Mouse (Mus musculus) fat pad, adult 2 months (tissue): Measurements from ENCODE around the gene Ddx43.
"Not testable (repeated sequence)": the region's sequence is repeated elsewhere in the genome, so short reads cannot be mapped to it uniquely, and the experiment has no call there.

Source experiments
- DNase-seq: peaks from one replicate; pipeline ENCODE4 v3.0.0-alpha.2; 2011; ENCODE audit warnings: low read depth, low spot score; ENCODE audit errors: extremely low read depth

The Ddx43 gene

DNA sequence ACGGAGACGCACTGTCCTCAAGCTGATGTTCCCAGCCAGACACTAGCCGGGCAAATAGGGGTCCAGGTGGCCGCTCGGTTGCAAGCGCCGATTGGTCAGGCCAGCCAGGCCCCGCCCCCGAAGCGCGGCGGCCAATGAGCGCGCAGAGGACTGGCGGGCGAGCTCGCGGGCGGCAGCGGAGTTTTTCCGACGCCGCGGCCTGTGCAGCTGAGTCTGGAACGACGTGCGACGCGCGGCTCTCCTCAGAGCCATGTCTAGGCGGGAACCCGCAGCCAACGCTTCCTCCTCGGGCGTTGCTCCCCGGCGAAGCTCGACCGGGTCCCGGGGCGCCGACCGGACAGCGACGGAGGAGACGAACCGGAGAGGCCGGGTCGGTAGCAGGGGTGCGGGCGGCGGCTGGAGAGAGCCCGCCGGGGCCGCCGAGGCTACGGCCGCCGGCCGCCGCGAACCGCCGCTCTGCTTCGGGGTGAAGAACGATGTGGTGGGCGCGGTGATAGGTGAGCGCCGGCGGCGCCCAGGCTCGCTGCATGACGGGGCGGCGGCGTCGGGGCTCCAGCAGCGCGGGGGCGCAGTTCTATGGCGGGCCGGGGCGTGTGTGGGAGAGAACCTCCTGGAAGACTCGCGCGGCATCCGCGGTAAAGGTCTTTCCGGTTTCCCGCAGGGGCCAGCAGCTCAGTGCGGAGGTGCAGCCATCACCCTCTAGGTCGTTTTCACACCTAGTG lies at the start of gene Ddx43:
TSS of gene Ddx43 (plus strand) at position 148 of the 722 bp plus-strand sequence.
- no peak for DNase-seq

DNA sequence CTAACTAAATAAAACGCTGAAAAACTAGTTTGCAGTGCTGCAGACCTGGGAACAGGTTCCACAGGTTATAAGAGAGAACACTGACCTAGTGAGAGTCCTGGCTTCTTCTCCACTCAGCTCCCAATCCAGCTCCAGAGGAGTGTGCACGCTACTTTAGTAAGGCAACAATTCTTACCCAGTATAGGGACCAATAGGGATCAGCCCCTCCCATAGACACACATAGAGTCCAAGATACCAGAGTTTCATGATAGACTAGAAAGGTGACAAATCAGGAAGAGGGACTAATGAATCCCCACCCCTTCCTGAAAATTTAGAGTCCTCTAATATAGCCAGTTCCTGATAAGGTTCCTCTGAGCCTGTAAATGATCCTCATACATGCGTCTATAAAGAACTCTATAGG lies 48.6 kb upstream of the Ddx43 start:
- DNase-seq = peak; percentile 10

DNA sequence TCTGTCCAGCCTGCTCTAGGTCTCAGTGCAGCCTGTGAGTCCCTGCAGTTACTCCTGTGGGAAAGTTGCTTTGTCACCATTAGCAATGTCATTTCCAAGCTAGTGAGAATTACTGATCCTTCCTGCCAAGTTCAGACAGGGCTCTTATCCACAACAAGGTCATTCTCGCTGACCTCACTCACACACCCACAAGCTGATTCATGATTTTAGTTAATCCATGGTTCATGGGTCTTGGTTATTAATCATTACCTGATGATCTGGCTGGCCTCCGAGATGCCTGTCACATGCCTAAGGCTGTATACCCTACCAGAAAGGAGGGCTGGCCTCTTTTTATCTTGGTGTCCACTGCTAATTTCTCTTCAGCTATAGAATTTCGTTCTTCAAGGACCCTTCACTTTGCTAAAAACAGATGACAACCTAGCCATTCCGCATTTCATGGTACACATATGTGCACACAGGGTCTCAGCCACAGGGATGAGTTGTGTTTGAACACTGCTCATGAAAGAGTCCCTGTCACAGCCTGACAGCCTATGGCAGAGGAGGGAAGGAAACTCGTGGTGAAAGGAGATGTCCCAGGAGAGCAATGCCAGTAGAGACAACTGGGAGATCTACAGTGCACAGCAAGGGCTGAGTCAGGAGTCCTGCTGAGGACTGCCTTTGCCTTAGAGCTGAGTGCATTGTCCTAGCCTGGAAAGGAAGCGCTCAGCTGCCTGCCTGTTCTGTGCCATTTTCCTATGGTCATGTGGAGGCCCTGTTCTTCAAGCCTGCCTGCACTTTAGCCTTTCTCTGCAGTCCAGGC lies 47.2 kb upstream of the Ddx43 start:
- DNase-seq = not testable (repeated sequence)

DNA sequence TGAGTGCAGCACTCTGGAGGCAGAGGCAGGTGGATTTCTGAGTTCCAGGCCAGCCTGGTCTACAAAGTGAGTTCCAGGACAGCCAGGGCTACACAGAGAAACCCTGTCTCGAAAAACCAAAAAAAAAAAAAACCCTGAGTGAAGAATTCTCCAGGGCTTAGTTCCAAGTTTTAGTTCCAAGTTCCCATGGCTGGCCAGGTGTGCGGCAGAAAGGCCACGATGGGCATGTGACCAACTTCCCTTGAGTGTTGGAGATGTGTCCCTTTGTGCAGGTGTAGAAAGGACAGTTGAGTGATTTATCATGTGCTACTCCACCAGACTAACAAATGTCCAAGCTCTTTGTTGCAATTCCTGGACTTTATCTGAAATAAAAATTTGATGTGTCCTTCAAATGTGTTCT lies 46.4 kb upstream of the Ddx43 start:
- DNase-seq = not testable (repeated sequence)

DNA sequence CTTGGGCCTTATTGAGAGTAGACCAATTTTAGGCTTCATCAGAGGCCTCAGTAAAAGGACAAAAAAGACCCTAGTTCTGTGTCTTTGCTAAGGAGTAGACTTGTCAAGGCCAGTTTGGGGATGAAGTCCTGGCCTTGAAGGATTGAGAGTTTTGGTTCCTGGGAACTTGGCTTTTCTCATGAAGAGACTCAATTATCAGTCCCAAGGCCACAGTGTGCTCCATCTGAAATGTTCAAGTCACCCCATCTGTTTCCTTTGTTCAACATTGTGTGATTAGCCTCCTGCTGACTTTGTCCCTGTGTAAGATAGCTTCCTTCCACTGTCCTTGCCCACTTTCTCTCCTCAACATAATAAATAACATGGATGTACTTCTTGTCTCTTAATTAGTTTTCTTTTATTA lies 45.6 kb upstream of the Ddx43 start:
- DNase-seq = not testable (repeated sequence)

DNA sequence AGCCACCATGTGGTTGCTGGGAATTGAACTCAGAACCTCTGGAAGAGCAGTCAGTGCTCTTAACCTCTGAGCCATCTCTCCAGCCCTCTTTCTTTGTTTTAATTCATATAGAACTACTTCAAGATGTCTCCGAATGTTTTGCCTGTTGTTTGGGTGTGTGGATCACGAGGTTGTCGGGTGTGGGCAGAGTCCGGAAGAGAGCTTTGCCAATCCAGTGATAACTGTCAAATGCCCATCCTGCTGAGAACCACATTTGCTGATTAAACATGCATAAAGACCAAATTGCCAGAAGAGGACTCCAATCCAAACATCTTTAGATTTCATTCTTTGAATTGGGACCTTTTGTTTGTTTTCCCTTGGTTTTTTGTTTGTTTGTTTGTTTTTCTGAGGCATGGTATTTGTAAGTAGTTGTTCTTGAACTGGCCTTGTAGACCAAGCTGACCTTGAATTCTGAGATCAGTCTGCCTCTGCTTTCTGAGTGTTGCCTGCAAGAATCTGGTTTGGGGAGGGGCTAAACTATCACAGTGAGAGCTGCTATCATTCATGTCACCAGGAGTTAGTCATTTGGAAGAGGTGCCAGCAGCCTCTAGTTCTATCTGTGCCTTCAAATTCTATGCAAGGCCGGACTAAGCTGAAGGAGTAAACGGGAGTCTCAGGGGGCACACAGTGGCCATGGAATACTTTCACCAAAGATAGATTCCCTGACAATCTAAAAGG lies 43.9 kb upstream of the Ddx43 start:
- DNase-seq = no peak

DNA sequence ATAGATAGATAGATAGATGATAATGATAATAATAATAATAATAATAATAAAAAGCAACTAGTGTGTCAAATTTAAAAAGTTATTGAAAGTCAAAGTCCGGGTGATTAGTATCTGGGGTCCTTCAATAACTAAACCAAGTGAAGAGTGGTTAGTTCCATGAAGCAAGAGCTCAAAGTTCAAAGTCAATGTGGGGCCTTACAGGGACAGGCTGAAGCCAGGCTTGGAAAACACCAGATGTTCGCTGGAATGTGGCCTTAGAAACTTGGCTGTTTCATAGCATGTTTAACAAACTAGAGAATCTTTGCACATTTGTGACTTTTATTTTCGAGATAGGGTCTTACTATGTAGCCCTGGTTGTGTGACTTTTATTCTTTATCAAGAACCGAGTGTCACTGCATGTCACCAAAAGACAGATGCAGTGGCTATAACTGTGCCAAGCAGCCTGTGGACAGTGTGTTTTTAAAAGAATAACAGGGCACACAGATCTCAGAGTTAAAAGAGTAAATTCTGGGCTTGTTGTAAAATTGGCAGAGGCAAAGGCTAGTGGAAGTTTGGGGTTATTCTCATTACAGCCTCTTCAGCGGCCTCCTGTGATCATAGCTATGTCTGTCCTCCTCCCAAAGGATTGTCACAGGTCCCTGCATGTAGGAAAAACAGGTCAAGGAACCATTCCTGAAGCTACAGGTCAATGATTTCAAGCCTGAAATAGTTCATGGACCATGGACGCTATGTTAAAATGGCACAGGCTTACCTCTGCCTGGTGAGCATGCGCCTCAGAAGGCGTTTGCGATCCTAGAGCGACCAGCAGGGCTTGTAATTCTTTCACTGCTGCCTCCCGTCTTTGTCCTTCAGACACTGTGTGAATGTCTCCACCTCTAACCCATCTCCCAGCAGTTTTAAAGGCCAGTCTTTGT lies 40.7 kb upstream of the Ddx43 start:
- DNase-seq = no peak

DNA sequence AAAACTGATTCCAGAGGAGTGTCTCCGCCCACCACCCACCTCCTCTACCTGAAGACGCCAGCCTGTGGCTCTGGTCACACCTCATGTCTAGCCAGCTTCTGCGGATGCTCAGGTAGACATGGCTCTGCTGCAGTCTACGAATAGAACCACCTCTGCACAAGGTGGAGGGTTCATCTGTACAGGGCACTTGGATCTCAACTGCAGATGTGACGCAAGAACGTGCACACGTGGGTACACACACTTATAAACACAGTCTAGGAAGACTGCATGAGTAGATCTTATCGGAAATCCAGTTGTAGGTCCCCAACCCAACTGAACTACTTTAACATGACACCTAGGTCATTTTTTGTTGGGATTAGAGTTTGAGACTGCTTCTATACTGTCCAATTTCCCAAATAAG lies 40.0 kb upstream of the Ddx43 start, which contains the start of gene Gsta2:
TSS of gene Gsta2 (minus strand) at position 178 of the 400 bp plus-strand sequence.
- no peak for DNase-seq

DNA sequence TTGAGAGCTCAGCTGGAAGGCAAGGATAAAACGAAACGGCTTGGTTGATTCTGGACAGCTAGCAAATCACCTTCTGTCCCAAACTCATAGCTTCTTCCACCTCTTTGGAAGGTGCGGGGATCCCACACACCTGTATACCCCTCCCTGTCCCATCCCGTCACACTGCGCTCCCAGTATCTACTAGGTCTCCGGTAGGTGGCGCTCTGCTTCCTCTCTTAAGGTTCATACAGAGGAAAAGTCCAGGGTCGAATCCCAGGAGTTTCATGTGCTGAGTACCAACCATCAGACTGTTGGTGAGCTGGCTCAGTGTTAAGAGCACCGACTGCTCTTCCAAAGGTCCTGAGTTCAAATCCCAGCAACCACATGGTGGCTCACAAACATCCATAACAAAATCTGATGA lies 37.5 kb upstream of the Ddx43 start:
- DNase-seq = no peak

DNA sequence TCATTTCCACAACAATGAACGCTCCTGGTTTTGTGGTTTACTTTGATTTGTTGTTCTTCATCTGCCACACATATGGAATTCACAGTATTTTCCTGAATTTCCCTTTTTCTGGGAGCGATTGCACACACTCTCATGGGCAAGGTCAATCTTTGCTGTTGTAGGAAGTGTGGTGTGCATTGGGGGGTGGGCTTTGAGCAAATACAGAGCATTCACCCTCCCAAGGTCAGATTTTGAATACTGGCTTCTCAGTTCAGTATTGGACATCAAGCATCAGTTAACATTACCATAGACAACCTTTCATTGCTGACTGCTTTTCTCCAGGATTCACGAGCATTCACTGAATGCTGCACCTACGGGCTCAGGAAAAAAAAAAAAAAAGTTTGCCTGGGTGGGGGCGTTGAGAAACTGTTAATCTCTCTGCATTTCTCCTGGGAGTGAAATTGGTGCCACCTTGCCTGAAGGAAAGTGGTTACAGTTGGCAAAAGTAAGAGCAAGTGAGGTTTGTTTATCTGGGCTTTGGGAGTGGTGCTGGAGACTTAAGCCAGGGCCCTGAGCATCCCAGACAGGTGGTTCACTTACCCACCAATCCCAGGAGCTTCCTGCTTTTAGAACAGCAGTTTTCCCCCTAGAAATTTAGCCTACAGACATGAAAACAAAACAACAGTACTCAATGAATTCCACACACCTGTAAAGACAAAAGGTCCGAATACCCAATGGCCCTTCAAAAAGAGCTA lies 35.7 kb upstream of the Ddx43 start:
- no peak for DNase-seq

DNA sequence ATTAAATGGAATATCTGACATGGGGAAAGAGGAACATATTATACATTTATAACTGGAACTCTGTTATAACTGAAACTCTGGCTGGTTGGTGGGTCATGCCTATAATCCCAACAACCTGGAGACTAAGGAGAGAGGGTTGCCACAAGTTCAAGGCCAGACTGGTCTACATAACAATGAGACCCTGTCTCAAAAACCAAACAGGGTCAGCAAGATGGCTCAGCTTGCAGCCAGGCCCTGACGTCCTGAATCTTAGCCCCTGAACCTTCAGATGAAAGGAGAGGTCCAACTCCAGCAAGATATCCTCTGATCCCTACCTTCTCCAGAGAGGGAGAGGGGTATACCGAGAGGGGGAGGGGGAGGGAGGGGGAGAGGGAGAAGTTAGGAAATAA lies 35.1 kb upstream of the Ddx43 start:
- no peak for DNase-seq

DNA sequence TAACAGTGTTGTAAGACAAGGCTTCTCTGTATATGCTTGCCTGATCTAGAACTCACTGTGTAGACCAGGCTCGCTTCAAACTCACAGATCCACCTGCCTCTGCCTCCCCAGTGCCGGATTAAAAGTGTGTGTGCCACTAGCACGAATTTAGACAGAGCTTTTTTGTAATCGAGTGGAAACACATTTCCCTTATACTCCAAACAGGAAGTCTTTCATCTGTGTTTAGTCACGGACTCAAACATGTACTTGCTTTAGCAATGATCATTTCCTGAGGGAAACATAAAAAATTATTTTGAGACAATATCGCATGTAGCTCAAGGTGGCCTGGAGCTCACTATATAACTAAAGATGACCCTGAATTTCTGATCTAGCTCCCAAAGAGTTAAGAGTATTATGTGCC lies 32.2 kb upstream of the Ddx43 start:
- DNase-seq = no peak

DNA sequence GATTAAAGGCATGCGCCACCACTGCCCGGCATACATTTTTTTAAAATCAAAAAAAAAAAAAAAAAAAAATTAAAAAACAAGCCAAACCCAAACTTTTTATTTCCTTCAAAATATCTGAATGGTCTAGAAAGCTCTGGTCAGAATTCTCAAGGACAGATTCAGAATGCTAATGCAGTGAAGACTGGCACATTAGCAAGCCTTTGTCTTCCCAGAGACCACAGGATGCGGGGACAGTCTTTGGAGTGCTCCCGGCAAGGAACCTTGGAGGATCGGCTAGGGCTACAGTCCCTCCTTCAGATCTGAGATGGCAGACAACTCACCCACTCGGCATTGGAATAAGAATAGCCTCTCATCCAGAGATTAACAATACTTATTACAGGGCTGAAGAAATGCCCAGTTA lies 30.9 kb upstream of the Ddx43 start:
- no peak for DNase-seq

DNA sequence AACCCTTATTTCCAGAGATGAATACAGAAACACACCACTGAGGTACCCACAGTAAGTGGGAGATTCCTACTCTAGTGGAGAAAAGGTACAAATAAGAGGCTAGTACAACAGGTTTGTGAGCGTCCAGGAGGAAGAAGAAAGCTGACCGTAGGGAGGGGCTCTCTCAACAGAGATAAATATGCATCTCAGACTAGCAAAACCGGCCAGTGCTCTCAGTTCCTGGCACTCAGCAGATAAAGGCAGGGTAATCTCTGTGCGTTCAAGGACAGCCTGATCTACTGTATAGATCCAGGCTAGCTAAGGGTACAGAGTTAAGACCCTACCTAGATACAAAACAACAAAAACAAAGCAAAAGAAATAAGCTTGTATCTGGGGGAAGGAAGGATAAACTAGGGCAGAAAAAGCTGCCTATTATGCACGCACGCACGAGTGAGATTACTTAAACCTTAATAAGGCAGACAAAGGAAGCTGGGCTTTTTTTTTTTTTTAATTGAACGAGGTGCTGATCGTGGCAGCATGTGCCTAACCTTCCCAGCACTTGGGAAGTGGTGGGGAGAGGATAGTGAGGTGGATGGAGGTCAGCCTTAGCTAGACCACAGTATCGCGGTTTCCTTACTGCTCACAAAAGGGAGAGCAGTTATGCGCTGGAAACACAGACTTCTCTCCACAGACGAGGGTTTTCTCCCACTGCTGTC lies 29.6 kb upstream of the Ddx43 start:
- DNase-seq = no peak

DNA sequence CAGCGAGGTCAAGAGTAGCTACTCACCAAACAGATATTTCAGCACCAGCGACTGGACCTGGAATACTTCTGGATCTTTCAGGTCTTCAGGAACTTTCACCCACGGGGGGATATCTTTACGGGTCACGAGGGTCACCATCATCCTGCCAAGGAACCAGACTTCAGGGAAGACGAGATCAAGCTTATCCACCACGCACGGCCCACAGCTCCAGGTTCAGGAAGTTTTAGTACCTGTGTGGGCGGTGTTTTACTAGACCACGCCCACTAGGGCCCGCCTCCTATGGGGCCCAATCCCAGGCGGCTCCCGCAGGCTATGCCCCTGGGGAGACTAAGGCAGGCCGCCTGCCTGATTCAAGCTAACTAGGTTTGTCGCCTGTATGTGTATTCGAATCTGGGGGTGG lies 27.6 kb upstream of the Ddx43 start, which contains the start of gene Dppa5a:
TSS of gene Dppa5a (minus strand) at position 219 of the 400 bp plus-strand sequence.
- DNase-seq = not testable (repeated sequence)

DNA sequence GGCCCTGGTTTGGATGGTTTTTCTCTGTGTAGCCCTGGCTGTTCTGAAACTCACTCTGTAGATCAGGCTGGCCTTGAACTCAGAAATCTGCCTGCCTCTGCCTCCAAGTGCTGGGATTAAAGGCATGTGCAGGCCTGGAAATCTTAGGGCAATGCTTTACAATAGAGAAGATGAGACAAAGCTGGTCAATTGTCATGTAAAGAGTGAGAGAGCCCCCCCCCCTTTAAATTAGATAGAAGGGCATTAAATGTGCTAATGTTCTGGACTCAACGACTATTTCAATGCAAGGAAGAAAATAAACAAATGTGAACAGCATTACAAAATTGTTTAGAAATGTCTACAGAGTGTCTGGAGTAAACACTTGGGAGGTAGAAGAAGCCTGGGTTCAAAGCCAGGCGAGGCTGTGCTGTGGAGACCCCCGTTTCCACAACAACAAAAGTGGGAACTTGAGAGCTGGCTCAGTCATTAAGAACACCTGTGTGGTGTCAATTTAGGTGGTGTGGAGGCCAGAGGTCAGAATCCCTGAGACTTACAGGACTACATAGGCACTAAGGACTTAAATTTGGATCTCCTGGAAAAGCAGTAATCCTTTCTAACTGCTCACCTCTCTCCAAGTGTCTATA lies 26.8 kb upstream of the Ddx43 start:
- DNase-seq = no peak

DNA sequence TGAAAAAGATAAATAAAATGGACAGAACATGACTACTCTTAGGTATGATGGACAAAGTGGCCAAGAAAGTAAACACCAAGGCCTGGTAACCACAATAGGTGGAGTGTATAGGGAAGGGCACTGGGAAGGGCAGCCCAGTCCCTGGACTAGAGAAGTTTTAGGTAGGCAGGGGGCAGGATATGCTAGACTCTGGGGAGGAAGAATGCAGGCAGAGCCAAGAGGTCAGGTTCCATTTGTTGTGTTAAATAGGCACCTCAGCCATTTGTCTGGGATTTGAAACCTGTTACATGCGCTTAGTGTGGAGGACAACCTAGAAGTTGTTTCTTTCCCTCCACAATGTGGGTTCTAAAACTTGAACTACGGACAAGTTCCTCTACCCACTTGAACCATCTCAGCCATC lies 26.2 kb upstream of the Ddx43 start:
- DNase-seq = no peak

DNA sequence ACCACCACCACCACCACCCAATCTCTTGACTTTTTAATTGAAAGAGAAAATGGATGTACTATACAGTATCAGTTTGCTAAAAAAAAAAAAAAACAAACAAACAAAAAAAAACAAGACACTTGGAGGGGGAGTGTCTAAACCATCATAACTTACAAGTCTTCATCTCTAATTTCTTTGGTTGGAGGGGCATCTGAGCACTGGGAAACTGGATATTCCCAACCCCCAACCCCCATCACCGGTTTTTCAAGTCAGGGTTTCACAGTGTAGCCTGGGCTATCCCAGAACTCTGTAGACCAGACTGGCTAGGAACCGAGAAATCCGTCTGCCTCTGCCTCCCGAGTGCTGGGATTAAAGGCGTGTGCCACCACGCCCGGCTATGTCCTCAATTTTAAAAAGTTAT lies 25.8 kb upstream of the Ddx43 start:
- no peak for DNase-seq

DNA sequence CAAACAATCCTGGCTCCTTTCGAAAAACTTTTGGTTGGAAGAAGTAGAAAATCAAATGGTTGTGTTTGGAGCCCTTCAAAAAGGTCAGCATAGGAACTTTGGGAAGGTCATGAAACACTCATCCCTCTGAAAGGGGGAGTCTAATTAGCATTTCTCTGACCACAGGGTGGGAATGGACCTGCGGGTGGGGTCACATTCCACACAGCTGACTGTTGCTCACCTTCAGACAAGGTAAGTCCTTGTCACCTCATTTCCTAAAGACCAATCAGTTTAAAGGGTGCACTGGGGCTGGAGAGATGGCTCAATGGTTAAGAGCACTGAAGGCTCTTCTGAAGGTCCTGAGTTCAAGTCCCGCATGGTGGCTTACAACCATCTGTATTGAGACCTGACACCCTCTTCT lies 24.1 kb upstream of the Ddx43 start:
- DNase-seq = no peak
